Mouse (Mus musculus): ENCODE data around the gene Enox2.
"Not testable (repeated sequence)": the region's sequence is repeated elsewhere in the genome, so short reads cannot be mapped to it uniquely, and the experiment has no call there.

Gene Enox2

GRCm38 (mm10) chrX:49287700-49288563, at the start of gene Enox2:
Gene Enox2, minus strand, starts transcription at chrX:49288259.
- peak; percentile 94 for DNase-seq

- DNase-seq = no peak
These were observed 21.4 kb upstream of the Enox2 start for GRCm38 (mm10) chrX:49309496-49309895.

- DNase-seq = no peak
These were observed 18.6 kb upstream of the Enox2 start for GRCm38 (mm10) chrX:49306659-49307058.

- DNase-seq = no peak
These were observed 8.0 kb downstream of the Enox2 start for GRCm38 (mm10) chrX:49279918-49280586.

GRCm38 (mm10) chrX:49273487-49274042, 14.5 kb downstream of the Enox2 start:
- DNase-seq = no peak

- no peak for DNase-seq
These were observed 37.2 kb downstream of the Enox2 start for GRCm38 (mm10) chrX:49250816-49251215.

- DNase-seq = no peak
These were observed 62.1 kb downstream of the Enox2 start for GRCm38 (mm10) chrX:49225792-49226426.

- no peak for DNase-seq
These were observed 71.6 kb downstream of the Enox2 start for GRCm38 (mm10) chrX:49216422-49216821.

- no peak for DNase-seq
These were observed 91.7 kb downstream of the Enox2 start for GRCm38 (mm10) chrX:49196386-49196785.

GRCm38 (mm10) chrX:49181136-49181535, 106.9 kb downstream of the Enox2 start:
- peak; percentile 1 for DNase-seq

- no peak for DNase-seq
These were observed 109.4 kb downstream of the Enox2 start for GRCm38 (mm10) chrX:49178670-49179069.

GRCm38 (mm10) chrX:49154280-49154679, 133.8 kb downstream of the Enox2 start:
- DNase-seq = no peak

- DNase-seq = no peak
These were observed 163.2 kb downstream of the Enox2 start for GRCm38 (mm10) chrX:49124774-49125429.

- DNase-seq = no peak
These were observed 171.6 kb downstream of the Enox2 start for GRCm38 (mm10) chrX:49116465-49116864.

GRCm38 (mm10) chrX:49112412-49112811, 175.6 kb downstream of the Enox2 start:
- peak; percentile 22 for DNase-seq

GRCm38 (mm10) chrX:49100542-49100941, 187.5 kb downstream of the Enox2 start:
- DNase-seq = not testable (repeated sequence)

- no peak for DNase-seq
These were observed 191.8 kb downstream of the Enox2 start for GRCm38 (mm10) chrX:49096249-49096648.

GRCm38 (mm10) chrX:49075055-49075454, 213.0 kb downstream of the Enox2 start:
- DNase-seq = no peak

- peak; percentile 1 for DNase-seq
These were observed 214.5 kb downstream of the Enox2 start for GRCm38 (mm10) chrX:49073563-49073962.

- DNase-seq = no peak
These were observed 242.9 kb downstream of the Enox2 start for GRCm38 (mm10) chrX:49045118-49045517.

GRCm38 (mm10) chrX:49009746-49010145, 278.3 kb downstream of the Enox2 start:
- no peak for DNase-seq

- DNase-seq = no peak
These were observed 282.4 kb downstream of the Enox2 start for GRCm38 (mm10) chrX:49005655-49006054.

GRCm38 (mm10) chrX:49002892-49003291, 285.2 kb downstream of the Enox2 start:
- no peak for DNase-seq
